Mouse (Mus musculus) stomach, embryonic 14.5 days (tissue): Measurements from ENCODE around the gene Exosc1. TPM values are rescaled to one million over a fixed set of nuclear protein-coding genes. Genes with fewer than 3 reads are reported as not detected.

Experiments
- ATAC-seq: fragments of 200-750 bp; cut with Nextera tagmentation; 2 replicates; pipeline ENCODE4 v1.8.0; 2017; ENCODE audit warnings: low read depth, moderate TSS enrichment; ENCODE audit not compliant: insufficient number of reproducible peaks, insufficient read depth, low FRiP score
- H3K27ac ChIP-seq: fragments of 300-500 bp; sonication (generic); 2 replicates; pipeline ENCODE4 v1.5.1; 2014; ENCODE audit warnings: mild to moderate bottlenecking, low read length, moderate library complexity, mixed read lengths
- H3K27me3 ChIP-seq: fragments of 300-500 bp; sonication (generic); 2 replicates; pipeline ENCODE4 v1.6.1; 2014; ENCODE audit warnings: low read length, control low read depth, mixed read lengths; ENCODE audit not compliant: control insufficient read depth, insufficient read depth
- H3K36me3 ChIP-seq: fragments of 300-500 bp; sonication (generic); 2 replicates; pipeline ENCODE4 v1.6.1; 2014; ENCODE audit warnings: mild to moderate bottlenecking, control low read depth, low read length, moderate library complexity, mixed read lengths; ENCODE audit not compliant: control insufficient read depth, insufficient read depth
- H3K4me1 ChIP-seq: fragments of 300-500 bp; sonication (generic); 2 replicates; pipeline ENCODE4 v1.6.1; 2014; ENCODE audit warnings: low read length, control low read depth, mixed read lengths; ENCODE audit not compliant: control insufficient read depth, insufficient read depth
- H3K4me2 ChIP-seq: fragments of 300-500 bp; sonication (generic); replicated peaks from 2 replicates; pipeline ENCODE4 v1.6.1; 2014; ENCODE audit warnings: low read depth, low read length, control low read depth
- H3K4me3 ChIP-seq: fragments of 300-500 bp; sonication (generic); 2 replicates; pipeline ENCODE4 v1.5.1; 2014; ENCODE audit warnings: low read depth, low read length, control low read depth
- H3K9ac ChIP-seq: fragments of 300-500 bp; sonication (generic); replicated peaks from 2 replicates; pipeline ENCODE4 v1.6.1; 2014; ENCODE audit warnings: low read depth, mild to moderate bottlenecking, control low read depth, low read length, moderate library complexity, mixed read lengths
- H3K9me3 ChIP-seq: fragments of 300-500 bp; sonication (generic); 2 replicates; pipeline ENCODE4 v1.6.1; 2016; ENCODE audit warnings: low read depth, low read length, control low read depth; ENCODE audit not compliant: control insufficient read depth
- WGBS: fragments of 180-500 bp; shearing (Covaris S2); extraction: QIAGEN DNeasy Blood & Tissue Kit; methylation state at CpG from one replicate; pipeline ENCODE4 v1.1.7; 2014; 5-methylcytosine and 5-hydroxymethylcytosine counted together
- polyA plus RNA-seq: library from polyadenylated mRNA; unstranded; fragments of >200 nt; fragmentation: Nextera tagmentation; extraction: Ambion mirVana; gene quantifications from 2 replicates; pipeline ENCODE4 v1.2.1, GENCODE M21; 2014

Gene Exosc1
- polyA plus RNA-seq, 1 experiment from 2014 or later: 79.9 TPM

- Histone ChIP-seq H3K36me3 (peaks cover 26% of the 10 kb centered on the region), H3K4me3 (no peak overlapping the region), H3K9ac (no peak overlapping the region), H3K9me3 (no peaks in the 10 kb centered on the region), H3K27me3 (no peaks in the 10 kb centered on the region), H3K4me2 (no peak overlapping the region), H3K27ac (no peak overlapping the region), H3K4me1 (no peaks in the 10 kb centered on the region)
- ATAC-seq: no peak
- 89% methylated on average over 7 of the region's 7 CpGs for WGBS
These were observed 36.4 kb upstream of the Exosc1 start for GRCm38 (mm10) chr19:41969618-41970017.

GRCm38 (mm10) chr19:41953574-41953973 lies 20.4 kb upstream of the Exosc1 start:
- WGBS: 86% methylated on average over 3 of the region's 3 CpGs
- Histone ChIP-seq H3K4me2 (no peak overlapping the region), H3K27ac (no peak overlapping the region), H3K4me1 (no peaks in the 10 kb centered on the region), H3K36me3 (peaks cover 83% of the 10 kb centered on the region), H3K9ac (no peak overlapping the region), H3K4me3 (no peak overlapping the region), H3K27me3 (no peaks in the 10 kb centered on the region), H3K9me3 (no peaks in the 10 kb centered on the region)
- no peak for ATAC-seq

- Histone ChIP-seq H3K4me3 (no peak overlapping the region), H3K4me2 (no peak overlapping the region), H3K27ac (no peak overlapping the region), H3K4me1 (no peaks in the 10 kb centered on the region), H3K27me3 (no peaks in the 10 kb centered on the region), H3K36me3 (peaks cover 79% of the 10 kb centered on the region), H3K9ac (no peak overlapping the region), H3K9me3 (no peaks in the 10 kb centered on the region)
- 72% methylated on average over 4 of the region's 4 CpGs for WGBS
- no peak for ATAC-seq
These were observed 19.1 kb upstream of the Exosc1 start for GRCm38 (mm10) chr19:41952287-41952686.

- Histone ChIP-seq H3K27ac (no peak overlapping the region), H3K4me1 (no peaks in the 10 kb centered on the region), H3K27me3 (no peaks in the 10 kb centered on the region), H3K4me3 (no peak overlapping the region), H3K36me3 (peaks cover 69% of the 10 kb centered on the region), H3K9ac (no peak overlapping the region), H3K4me2 (no peak overlapping the region), H3K9me3 (no peaks in the 10 kb centered on the region)
- 86% methylated on average over 7 of the region's 7 CpGs for WGBS
- no peak for ATAC-seq
These were observed 10.6 kb upstream of the Exosc1 start for GRCm38 (mm10) chr19:41943841-41944240.

GRCm38 (mm10) chr19:41938539-41938938 lies 5.3 kb upstream of the Exosc1 start:
- peaks cover 47% of the 10 kb centered on the region for H3K36me3 ChIP-seq
- H3K4me3 ChIP-seq: no peak overlapping the region
- no peak overlapping the region for H3K27ac ChIP-seq
- H3K4me1 ChIP-seq: peaks cover 7% of the 10 kb centered on the region
- no peaks in the 10 kb centered on the region for H3K9me3 ChIP-seq
- WGBS: 86% methylated on average over 5 of the region's 5 CpGs
- ATAC-seq: no peak
- H3K9ac ChIP-seq: no peak overlapping the region
- no peak overlapping the region for H3K4me2 ChIP-seq
- H3K27me3 ChIP-seq: no peaks in the 10 kb centered on the region

GRCm38 (mm10) chr19:41935921-41936320 lies 2.7 kb upstream of the Exosc1 start:
- H3K36me3 ChIP-seq: peaks cover 24% of the 10 kb centered on the region
- ATAC-seq: no peak
- no peaks in the 10 kb centered on the region for H3K9me3 ChIP-seq
- no peak overlapping the region for H3K4me2 ChIP-seq
- no peak overlapping the region for H3K9ac ChIP-seq
- WGBS: 81% methylated on average over 1 of the region's 1 CpGs
- no peaks in the 10 kb centered on the region for H3K27me3 ChIP-seq
- no peak overlapping the region for H3K4me3 ChIP-seq
- peaks cover 15% of the 10 kb centered on the region for H3K4me1 ChIP-seq
- H3K27ac ChIP-seq: no peak overlapping the region

- WGBS: 33% methylated on average over 6 of the region's 6 CpGs
- peaks cover 15% of the 10 kb centered on the region for H3K4me1 ChIP-seq
- no peak for ATAC-seq
- no peaks in the 10 kb centered on the region for H3K27me3 ChIP-seq
- no peaks in the 10 kb centered on the region for H3K9me3 ChIP-seq
- H3K4me2 ChIP-seq: peak overlapping the region; percentile 91
- H3K27ac ChIP-seq: no peak overlapping the region
- peak overlapping the region; percentile 96 for H3K4me3 ChIP-seq
- H3K9ac ChIP-seq: peak overlapping the region; percentile 69
- H3K36me3 ChIP-seq: peaks cover 25% of the 10 kb centered on the region
These were observed 901 bp upstream of the Exosc1 start for GRCm38 (mm10) chr19:41934124-41934523.

- H3K9ac ChIP-seq: peak overlapping the region; percentile 64
- peak overlapping the region; percentile 63; the same call in 1 of the 2 replicates for H3K27ac ChIP-seq
- peak overlapping the region; percentile 96 for H3K4me3 ChIP-seq
- peak overlapping the region; percentile 92 for H3K4me2 ChIP-seq
- under 1% methylated on average over 28 of the region's 28 CpGs for WGBS
- no peaks in the 10 kb centered on the region for H3K27me3 ChIP-seq
- H3K9me3 ChIP-seq: no peaks in the 10 kb centered on the region
- H3K4me1 ChIP-seq: peaks cover 15% of the 10 kb centered on the region
- ATAC-seq: no peak
- peaks cover 14% of the 10 kb centered on the region for H3K36me3 ChIP-seq
These were observed 537 bp downstream of the Exosc1 start for GRCm38 (mm10) chr19:41932686-41933085.

GRCm38 (mm10) chr19:41920412-41921067 lies 12.7 kb downstream of the Exosc1 start:
- H3K4me1 ChIP-seq: no peaks in the 10 kb centered on the region
- H3K4me3 ChIP-seq: no peak overlapping the region
- no peak overlapping the region for H3K9ac ChIP-seq
- no peak overlapping the region for H3K27ac ChIP-seq
- H3K9me3 ChIP-seq: no peaks in the 10 kb centered on the region
- H3K36me3 ChIP-seq: peaks cover 54% of the 10 kb centered on the region
- H3K4me2 ChIP-seq: no peak overlapping the region
- no peaks in the 10 kb centered on the region for H3K27me3 ChIP-seq
- ATAC-seq: no peak
- WGBS: 72% methylated on average over 5 of the region's 5 CpGs
